Mouse (Mus musculus) ES-E14 (cell line): ENCODE measurements around the gene Ccdc38. TPM values are rescaled to one million over a fixed set of nuclear protein-coding genes. Genes with fewer than 3 reads are reported as not detected.
A peak's percentile ranks its signal among the peaks of the same experiment; 100 is the strongest.

Experiments used
- DNase-seq: peaks from one replicate; pipeline ENCODE4 v3.0.0-alpha.2; 2013; ENCODE audit warnings: low read depth, low spot score
- H3K27ac ChIP-seq: 2 replicates; pipeline ENCODE4 v1.5.1; 2012; ENCODE audit warnings: low read depth, mild to moderate bottlenecking, low read length, moderate library complexity, mixed read lengths; ENCODE audit not compliant: poor library complexity, insufficient read depth, severe bottlenecking
- H3K36me3 ChIP-seq: 2 replicates; pipeline ENCODE4 v1.6.1; 2012; ENCODE audit warnings: mild to moderate bottlenecking, low read length, moderate library complexity, mixed read lengths; ENCODE audit not compliant: control insufficient read depth, poor library complexity, insufficient read depth, severe bottlenecking
- H3K4me1 ChIP-seq, 2 experiments: fragments of 150-350 bp in 1 of 2; sonication (generic) in 1 of 2; 2 replicates each; pipeline ENCODE4 v1.6.1; 2012; ENCODE audit warnings: low read length in 2 of 2, mild to moderate bottlenecking in 1 of 2, mixed read lengths in 1 of 2; ENCODE audit not compliant: control insufficient read depth in 2 of 2, insufficient read depth in 2 of 2, poor library complexity in 1 of 2
- H3K4me3 ChIP-seq, 2 experiments: fragments of 150-350 bp in 1 of 2; sonication (generic) in 1 of 2; 2 replicates each; pipeline ENCODE4 v1.5.1; 2012; ENCODE audit warnings: low read length in 2 of 2, low read depth in 1 of 2, mild to moderate bottlenecking in 1 of 2, mixed read lengths in 1 of 2; ENCODE audit not compliant: insufficient read depth in 1 of 2, poor library complexity in 1 of 2, severe bottlenecking in 1 of 2
- H3K9ac ChIP-seq: 2 replicates; pipeline ENCODE4 v1.6.1; 2012; ENCODE audit warnings: low read depth, mild to moderate bottlenecking, low read length, mixed read lengths; ENCODE audit not compliant: poor library complexity, insufficient read depth, severe bottlenecking
- H3K9me3 ChIP-seq: fragments of 150-350 bp; sonication (generic); 2 replicates; pipeline ENCODE4 v1.6.1; 2012; ENCODE audit warnings: low read depth, mild to moderate bottlenecking, low read length; ENCODE audit not compliant: control insufficient read depth, insufficient read depth
- CHD2 ChIP-seq: IDR thresholded peaks from 2 replicates; pipeline ENCODE4 v1.6.1; 2014; ENCODE audit warnings: mild to moderate bottlenecking, low read depth, low read length, inconsistent platforms
- HCFC1 ChIP-seq: IDR thresholded peaks from 2 replicates; pipeline ENCODE4 v1.6.1; 2012; ENCODE audit warnings: low read length, inconsistent platforms, borderline replicate concordance; ENCODE audit not compliant: insufficient read depth
- MAFK ChIP-seq: IDR thresholded peaks from 2 replicates; pipeline ENCODE4 v1.6.1; 2014; ENCODE audit warnings: mild to moderate bottlenecking, low read depth, low read length, inconsistent platforms; ENCODE audit not compliant: insufficient read depth
- ZC3H11A ChIP-seq: IDR thresholded peaks from 2 replicates; pipeline ENCODE4 v1.6.1; 2012; ENCODE audit warnings: low read depth, mild to moderate bottlenecking, inconsistent platforms, low read length, borderline replicate concordance
- ZNF384 ChIP-seq: IDR thresholded peaks from 2 replicates; pipeline ENCODE4 v1.6.1; 2012; ENCODE audit warnings: low read depth, low read length, inconsistent platforms
- in situ Hi-C, 2 experiments: fragments of 600-800 bp; cut with MboI; formaldehyde crosslinking; loops; one replicate each; pipeline ENCODE4 v1.15.1; 2025; ENCODE audit warnings: low sequenced_read_pairs in 2 of 2, inconsistent platforms in 1 of 2; ENCODE audit not compliant: unreplicated experiment in 2 of 2
- total RNA-seq: library from RNA; depleted of rRNA; stranded (reverse); fragments of 300-350 nt; gene quantifications from 2 replicates; pipeline ENCODE4 v1.2.3, GENCODE M21; 2012

The Ccdc38 gene
- total RNA-seq, 1 experiment: 2.6 TPM

- Histone ChIP-seq H3K4me3 (no peak overlapping the region), H3K9ac (no peak overlapping the region), H3K9me3 (no peaks in the 10 kb centered on the region), H3K27ac (no peak overlapping the region), H3K36me3 (no peaks in the 10 kb centered on the region), H3K4me1 (no peaks in the 10 kb centered on the region)
- no peak for DNase-seq
- TF ChIP-seq CHD2 (no peak), MAFK (no peak)
- in situ Hi-C loops: no loop called here
Measured at GRCm38 (mm10) chr10:93518620-93519019, 21.8 kb upstream of the Ccdc38 start.

GRCm38 (mm10) chr10:93519159-93519558 is 21.3 kb upstream of the Ccdc38 start:
- H3K36me3 ChIP-seq: no peaks in the 10 kb centered on the region
- H3K9me3 ChIP-seq: no peaks in the 10 kb centered on the region
- H3K4me1 ChIP-seq: no peaks in the 10 kb centered on the region
- no peak for DNase-seq
- peak; percentile 92 for TF ChIP-seq CHD2
- TF ChIP-seq HCFC1: no peak
- in situ Hi-C loops: no loop called here
- H3K27ac ChIP-seq: no peak overlapping the region
- no peak overlapping the region for H3K9ac ChIP-seq
- no peak overlapping the region for H3K4me3 ChIP-seq

- H3K4me3 ChIP-seq: no peak overlapping the region
- TF ChIP-seq HCFC1: no peak
- no peak for TF ChIP-seq MAFK
- no peak for TF ChIP-seq ZNF384
- TF ChIP-seq CHD2: no peak
- no peak for TF ChIP-seq ZC3H11A
- H3K4me1 ChIP-seq: no peaks in the 10 kb centered on the region
- H3K9ac ChIP-seq: no peak overlapping the region
- H3K36me3 ChIP-seq: no peaks in the 10 kb centered on the region
- DNase-seq: no peak
- no peak overlapping the region for H3K27ac ChIP-seq
- no peaks in the 10 kb centered on the region for H3K9me3 ChIP-seq
- in situ Hi-C loops: no loop called here
Measured at GRCm38 (mm10) chr10:93519756-93520155, 20.7 kb upstream of the Ccdc38 start.

GRCm38 (mm10) chr10:93520994-93521393 is 19.4 kb upstream of the Ccdc38 start:
- no peak for TF ChIP-seq ZC3H11A
- no peak for TF ChIP-seq CHD2
- no peak for TF ChIP-seq HCFC1
- no peak for TF ChIP-seq ZNF384
- TF ChIP-seq MAFK: no peak
- Histone ChIP-seq H3K4me3 (no peak overlapping the region), H3K4me1 (no peaks in the 10 kb centered on the region), H3K9me3 (no peaks in the 10 kb centered on the region), H3K36me3 (no peaks in the 10 kb centered on the region), H3K9ac (no peak overlapping the region), H3K27ac (no peak overlapping the region)
- no peak for DNase-seq
- in situ Hi-C loops: no loop called here

GRCm38 (mm10) chr10:93525329-93525728 is 15.1 kb upstream of the Ccdc38 start:
- no peak for DNase-seq
- Histone ChIP-seq H3K9me3 (no peaks in the 10 kb centered on the region), H3K36me3 (no peaks in the 10 kb centered on the region), H3K27ac (no peak overlapping the region), H3K9ac (no peak overlapping the region), H3K4me3 (no peak overlapping the region), H3K4me1 (0 out of 4 replicates have a peak, but pooled peaks cover 0 to 1% of the 10 kb centered on the region in 2 experiments)
- TF ChIP-seq CHD2 (no peak), HCFC1 (no peak), ZC3H11A (no peak), MAFK (no peak)
- in situ Hi-C loops: no loop called here
